Mouse (Mus musculus) ES-E14 (cell line): ENCODE measurements at regions not wholly inside any gene's neighbourhood (a gene's known extent, or its start where the extent isn't known, plus 50 kb on each side); places are given as distances from the start of the nearest gene placed in this dataset.
A peak's percentile ranks its signal among the peaks of the same experiment; 100 is the strongest.

Experiments used
- DNase-seq: peaks from one replicate; pipeline ENCODE4 v3.0.0-alpha.2; 2013; ENCODE audit warnings: low read depth, low spot score
- H3K27ac ChIP-seq: 2 replicates; pipeline ENCODE4 v1.5.1; 2012; ENCODE audit warnings: low read depth, mild to moderate bottlenecking, low read length, moderate library complexity, mixed read lengths; ENCODE audit not compliant: poor library complexity, insufficient read depth, severe bottlenecking
- H3K36me3 ChIP-seq: 2 replicates; pipeline ENCODE4 v1.6.1; 2012; ENCODE audit warnings: mild to moderate bottlenecking, low read length, moderate library complexity, mixed read lengths; ENCODE audit not compliant: control insufficient read depth, poor library complexity, insufficient read depth, severe bottlenecking
- H3K4me1 ChIP-seq, 2 experiments: fragments of 150-350 bp in 1 of 2; sonication (generic) in 1 of 2; 2 replicates each; pipeline ENCODE4 v1.6.1; 2012; ENCODE audit warnings: low read length in 2 of 2, mild to moderate bottlenecking in 1 of 2, mixed read lengths in 1 of 2; ENCODE audit not compliant: control insufficient read depth in 2 of 2, insufficient read depth in 2 of 2, poor library complexity in 1 of 2
- H3K4me3 ChIP-seq, 2 experiments: fragments of 150-350 bp in 1 of 2; sonication (generic) in 1 of 2; 2 replicates each; pipeline ENCODE4 v1.5.1; 2012; ENCODE audit warnings: low read length in 2 of 2, low read depth in 1 of 2, mild to moderate bottlenecking in 1 of 2, mixed read lengths in 1 of 2; ENCODE audit not compliant: insufficient read depth in 1 of 2, poor library complexity in 1 of 2, severe bottlenecking in 1 of 2
- H3K9ac ChIP-seq: 2 replicates; pipeline ENCODE4 v1.6.1; 2012; ENCODE audit warnings: low read depth, mild to moderate bottlenecking, low read length, mixed read lengths; ENCODE audit not compliant: poor library complexity, insufficient read depth, severe bottlenecking
- H3K9me3 ChIP-seq: fragments of 150-350 bp; sonication (generic); 2 replicates; pipeline ENCODE4 v1.6.1; 2012; ENCODE audit warnings: low read depth, mild to moderate bottlenecking, low read length; ENCODE audit not compliant: control insufficient read depth, insufficient read depth
- CHD2 ChIP-seq: IDR thresholded peaks from 2 replicates; pipeline ENCODE4 v1.6.1; 2014; ENCODE audit warnings: mild to moderate bottlenecking, low read depth, low read length, inconsistent platforms
- MAFK ChIP-seq: IDR thresholded peaks from 2 replicates; pipeline ENCODE4 v1.6.1; 2014; ENCODE audit warnings: mild to moderate bottlenecking, low read depth, low read length, inconsistent platforms; ENCODE audit not compliant: insufficient read depth
- in situ Hi-C, 2 experiments: fragments of 600-800 bp; cut with MboI; formaldehyde crosslinking; loops; one replicate each; pipeline ENCODE4 v1.15.1; 2025; ENCODE audit warnings: low sequenced_read_pairs in 2 of 2, inconsistent platforms in 1 of 2; ENCODE audit not compliant: unreplicated experiment in 2 of 2

DNA sequence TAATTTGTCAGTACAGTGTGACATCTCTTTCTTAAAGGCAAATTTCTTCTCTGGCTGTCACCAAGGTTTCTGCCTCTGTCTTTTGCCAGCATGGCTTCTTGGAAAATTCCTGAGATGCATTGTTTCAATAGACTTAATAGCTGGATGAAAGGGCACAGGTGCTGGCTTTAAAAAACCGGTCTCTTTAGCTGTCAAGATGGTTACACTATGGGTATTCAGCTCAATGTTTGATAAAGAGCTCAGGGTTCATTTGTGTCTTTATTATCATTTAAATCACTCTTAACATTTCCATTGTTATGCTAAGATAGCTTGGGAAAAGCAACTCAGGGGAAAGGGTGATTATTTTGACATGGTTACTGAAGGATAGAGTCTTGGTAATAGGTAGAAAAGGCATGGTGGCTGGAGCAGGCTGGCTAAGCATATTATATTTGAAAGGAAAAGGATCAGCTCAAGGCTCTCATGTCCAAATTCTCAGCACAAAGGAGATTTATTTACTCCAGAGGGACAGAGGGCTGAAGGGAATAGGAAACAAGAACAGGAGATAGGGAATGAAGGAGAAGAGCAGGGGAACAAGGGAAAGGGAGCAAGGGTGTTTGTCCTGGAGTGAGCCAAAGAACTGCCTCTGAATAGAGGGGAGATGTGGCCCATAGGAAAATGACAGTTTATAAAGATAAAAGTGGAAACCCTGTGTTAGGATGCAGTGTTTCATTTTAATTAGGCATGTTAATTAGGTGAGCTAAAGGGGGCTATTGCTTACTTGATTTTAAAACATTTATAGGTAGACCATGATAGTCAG is 226.4 kb downstream of the Naf1 start:
- no peaks in the 10 kb centered on the region; a peak in 1 of 4 replicates for H3K4me1 ChIP-seq
- no peak overlapping the region for H3K4me3 ChIP-seq
- no peak overlapping the region for H3K27ac ChIP-seq
- in situ Hi-C loops, result no loop called here
- no peaks in the 10 kb centered on the region for H3K9me3 ChIP-seq
- H3K36me3 ChIP-seq, result no peaks in the 10 kb centered on the region
- no peak for TF ChIP-seq MAFK
- 0 out of 2 replicates have a peak, but pooled peaks have one; percentile 39 for TF ChIP-seq CHD2
- H3K9ac ChIP-seq, result no peak overlapping the region
- DNase-seq, result peak; percentile 49
